8 mouse cellular contexts compared by ENCODE assay signal in genomic region chr4:138505171-138505870, GRCm38 (mm10). TPM values are rescaled to one million over a fixed set of nuclear protein-coding genes. Genes with fewer than 3 reads are reported as not detected.
DNase-seq lines count a peak whose midpoint lies in the region; ATAC-seq and TF ChIP-seq lines count a peak whose summit lies in the region.

No protein-coding gene starts in this region.

- 8% methylated on average over 9 of the region's 10 CpGs for WGBS in heart, postnatal 0 days
- WGBS in hindbrain, postnatal 0 days, result 9% methylated on average over 10 of the region's 10 CpGs
- whole genome bisulfite sequencing in stomach, postnatal 0 days, result 13% methylated on average over 9 of the region's 10 CpGs

- no peak overlapping the region for H3K4me2 ChIP-seq in heart, postnatal 0 days (ENCODE audit: low read depth, low read length)
- H3K4me2 ChIP-seq in hindbrain, postnatal 0 days (ENCODE audit: low read depth, low read length), result peak overlapping the region; percentile 31; the same call in 1 of the 2 replicates
- H3K4me2 ChIP-seq in stomach, postnatal 0 days (replicated peaks; ENCODE audit: low read depth), result no peak overlapping the region

- H3K36me3 ChIP-seq in heart, postnatal 0 days (replicated peaks; ENCODE audit: control insufficient read depth, insufficient read depth, low read length), result no peaks in the 10 kb centered on the region
- no peaks in the 10 kb centered on the region for H3K36me3 ChIP-seq in hindbrain, postnatal 0 days (ENCODE audit: insufficient read depth, low read length)
- H3K36me3 ChIP-seq in stomach, postnatal 0 days (ENCODE audit: control insufficient read depth, insufficient read depth, low read length), result no peaks in the 10 kb centered on the region

- peak; percentile 42 for TF ChIP-seq CTCF in heart, postnatal 0 days (IDR thresholded peaks at IDR 0.05; ENCODE audit: low read depth)
- peak; percentile 78 for TF ChIP-seq CTCF in hindbrain, postnatal 0 days (IDR thresholded peaks at IDR 0.05; ENCODE audit: low read depth)
- TF ChIP-seq CTCF in stomach, postnatal 0 days (IDR thresholded peaks at IDR 0.05; ENCODE audit: low read depth), result peak; percentile 76

- H3K4me1 ChIP-seq in heart, postnatal 0 days (ENCODE audit: control insufficient read depth, insufficient read depth), result no peaks in the 10 kb centered on the region
- peaks cover 18% of the 10 kb centered on the region for H3K4me1 ChIP-seq in hindbrain, postnatal 0 days (ENCODE audit: insufficient read depth, low read length)
- no peaks in the 10 kb centered on the region for H3K4me1 ChIP-seq in stomach, postnatal 0 days (replicated peaks; ENCODE audit: control insufficient read depth, insufficient read depth)

- peaks cover 44% of the 10 kb centered on the region for H3K27me3 ChIP-seq in heart, postnatal 0 days (ENCODE audit: control insufficient read depth, insufficient read depth, low read length)
- no peaks in the 10 kb centered on the region for H3K27me3 ChIP-seq in hindbrain, postnatal 0 days (ENCODE audit: insufficient read depth, low read length)
- H3K27me3 ChIP-seq in stomach, postnatal 0 days (ENCODE audit: control insufficient read depth, insufficient read depth, low read length), result no peaks in the 10 kb centered on the region

- no peak for ATAC-seq in heart, postnatal 0 days (ENCODE audit: insufficient read depth, low read depth)
- peak; percentile 43 for ATAC-seq in hindbrain, postnatal 0 days
- ATAC-seq in stomach, postnatal 0 days (ENCODE audit: low FRiP score, low TSS enrichment), result no peak

- no peak overlapping the region for H3K9ac ChIP-seq in heart, postnatal 0 days (replicated peaks; ENCODE audit: low read depth, low read length)
- H3K9ac ChIP-seq in hindbrain, postnatal 0 days (replicated peaks; ENCODE audit: low read length), result no peak overlapping the region
- H3K9ac ChIP-seq in stomach, postnatal 0 days (ENCODE audit: low read length), result no peak overlapping the region

- H3K4me3 ChIP-seq in heart, postnatal 0 days (ENCODE audit: low read depth, low read length), result no peak overlapping the region
- H3K4me3 ChIP-seq in hindbrain, postnatal 0 days (ENCODE audit: low read length), result no peak overlapping the region
- no peak overlapping the region for H3K4me3 ChIP-seq in stomach, postnatal 0 days (ENCODE audit: low read depth, low read length)

- H3K9me3 ChIP-seq in heart, postnatal 0 days (replicated peaks; ENCODE audit: control insufficient read depth, low read length), result no peaks in the 10 kb centered on the region
- no peaks in the 10 kb centered on the region for H3K9me3 ChIP-seq in hindbrain, postnatal 0 days (ENCODE audit: low read length)
- H3K9me3 ChIP-seq in stomach, postnatal 0 days (ENCODE audit: control insufficient read depth, low read length), result no peaks in the 10 kb centered on the region

- H3K27ac ChIP-seq in heart, postnatal 0 days (ENCODE audit: low read depth), result no peak overlapping the region
- peak overlapping the region; percentile 70 for H3K27ac ChIP-seq in hindbrain, postnatal 0 days
- H3K27ac ChIP-seq in stomach, postnatal 0 days (replicated peaks), result no peak overlapping the region

- DNase-seq in heart, postnatal 0 days (ENCODE audit: low spot score), result no peak
- DNase-seq in heart, adult 9 months (ENCODE audit: low spot score in 2 of 2), result no peak
- peak; percentile 56 for DNase-seq in ES-CJ7 (ENCODE audit: low read depth, low spot score)
- peak; percentile 62 for DNase-seq in embryo, embryonic 10 days (ENCODE audit: low spot score)
- DNase-seq in hindbrain, postnatal 0 days (ENCODE audit: low spot score), result peak; percentile 63
- peak; percentile 10 for DNase-seq in lung, postnatal 36 days
- no peak for DNase-seq in stomach, postnatal 0 days (ENCODE audit: low spot score)
- no peak for DNase-seq in cerebellum, adult 9-10 months

- TF ChIP-seq EP300 in heart, postnatal 0 days (IDR thresholded peaks at IDR 0.05; ENCODE audit: low read depth), result no peak
- no peak for TF ChIP-seq EP300 in stomach, postnatal 0 days (optimal IDR thresholded peaks at IDR 0.05)

RNA-seq across cellular contexts. Expression of gene Camk2n1, which starts 51.2 kb away (rescaled TPM):
- 0.15 and 5.1 TPM in 2 replicates for total RNA-seq in heart, postnatal 0 days (2014; rRNA removed; ENCODE audit: low replicate concordance)
- polyA plus RNA-seq in heart, postnatal 0 days (2015; fragmentation: Nextera tagmentation; extraction: Ambion mirVana), result 1.6 and 1.8 TPM in 2 replicates
- 34.9 and 37.5 TPM in 2 replicates for total RNA-seq in hindbrain, postnatal 0 days (2014; rRNA removed)
- polyA plus RNA-seq in hindbrain, postnatal 0 days (2015; fragmentation: Nextera tagmentation; extraction: Ambion mirVana), result 29.5 and 33.5 TPM in 2 replicates
- polyA plus RNA-seq in stomach, postnatal 0 days (2015; fragmentation: Nextera tagmentation; extraction: Ambion mirVana), result 4.5 and 4.8 TPM in 2 replicates

Comparison
In these comparisons a context has a peak if more than half of its experiments do, and no peak if none do; other contexts are left out.
1. DNase-seq: peak in ES-CJ7 (single experiment), embryo, embryonic 10 days (single experiment), hindbrain, postnatal 0 days (single experiment) and lung, postnatal 36 days (single experiment); none in heart, postnatal 0 days (single experiment), heart, adult 9 months (0 of 2), stomach, postnatal 0 days (single experiment) and cerebellum, adult 9-10 months (single experiment).
2. Peak in every context shown above with its lines, with median percentiles within 50 percentile points of each other: CTCF ChIP-seq.